Mouse (Mus musculus) neural tube, embryonic 15.5 days (tissue): ENCODE results near the gene Tbc1d22a. TPM values are rescaled to one million over a fixed set of nuclear protein-coding genes. Genes with fewer than 3 reads are reported as not detected.

Experiments used
- ATAC-seq: fragments of 200-750 bp; cut with Nextera tagmentation; 2 replicates; pipeline ENCODE4 v1.8.0; 2017; ENCODE audit warnings: mild to moderate bottlenecking, moderate TSS enrichment, moderate library complexity; ENCODE audit not compliant: low FRiP score
- H3K27ac ChIP-seq: fragments of 300-500 bp; sonication (generic); replicated peaks from 2 replicates; pipeline ENCODE4 v1.5.1; 2015; ENCODE audit warnings: mild to moderate bottlenecking, inconsistent platforms
- H3K27me3 ChIP-seq: fragments of 300-500 bp; sonication (generic); replicated peaks from 2 replicates; pipeline ENCODE4 v1.6.1; 2015; ENCODE audit warnings: inconsistent platforms
- H3K36me3 ChIP-seq: fragments of 300-500 bp; sonication (generic); 2 replicates; pipeline ENCODE4 v1.6.1; 2015; ENCODE audit warnings: inconsistent platforms
- H3K4me1 ChIP-seq: fragments of 300-500 bp; sonication (generic); 2 replicates; pipeline ENCODE4 v1.6.1; 2015; ENCODE audit warnings: inconsistent platforms
- H3K4me2 ChIP-seq: fragments of 300-500 bp; sonication (generic); 2 replicates; pipeline ENCODE4 v1.6.1; 2015; ENCODE audit warnings: inconsistent platforms, mild to moderate bottlenecking, moderate library complexity
- H3K4me3 ChIP-seq: fragments of 300-500 bp; sonication (generic); replicated peaks from 2 replicates; pipeline ENCODE4 v1.5.1; 2015; ENCODE audit warnings: mild to moderate bottlenecking, inconsistent platforms
- H3K9ac ChIP-seq: fragments of 300-500 bp; sonication (generic); replicated peaks from 2 replicates; pipeline ENCODE4 v1.6.1; 2015; ENCODE audit warnings: mild to moderate bottlenecking, inconsistent platforms
- H3K9me3 ChIP-seq: fragments of 300-500 bp; sonication (generic); replicated peaks from 2 replicates; pipeline ENCODE4 v1.6.1; 2016; ENCODE audit warnings: inconsistent platforms
- WGBS: fragments of 180-500 bp; shearing (Covaris S2); methylation state at CpG from one replicate; pipeline ENCODE4 v1.1.7; 2015; ENCODE audit warnings: mixed read lengths; 5-methylcytosine and 5-hydroxymethylcytosine counted together
- polyA plus RNA-seq: library from polyadenylated mRNA; unstranded; fragments of >200 nt; fragmentation: Nextera tagmentation; extraction: Ambion mirVana; gene quantifications from 2 replicates; pipeline ENCODE4 v1.2.1, GENCODE M21; 2015

The Tbc1d22a gene
- polyA plus RNA-seq, 1 experiment from 2014 or later = 11.0 TPM

- no peaks in the 10 kb centered on the region for H3K36me3 ChIP-seq
- H3K27ac ChIP-seq = no peak overlapping the region
- WGBS = 89% methylated on average over 8 of the region's 8 CpGs
- H3K27me3 ChIP-seq = no peaks in the 10 kb centered on the region
- H3K9ac ChIP-seq = no peak overlapping the region
- H3K9me3 ChIP-seq = no peaks in the 10 kb centered on the region
- no peak overlapping the region for H3K4me2 ChIP-seq
- no peak; the same call in 1 of the 2 replicates for ATAC-seq
- H3K4me3 ChIP-seq = no peak overlapping the region
- peaks cover 11% of the 10 kb centered on the region; the same call in 1 of the 2 replicates for H3K4me1 ChIP-seq
These were observed 14.8 kb downstream of the Tbc1d22a start for GRCm38 (mm10) chr15:86229088-86229487.

- H3K4me1 ChIP-seq = peaks cover 11% of the 10 kb centered on the region; the same call in 1 of the 2 replicates
- no peaks in the 10 kb centered on the region for H3K9me3 ChIP-seq
- H3K27ac ChIP-seq = no peak overlapping the region
- H3K9ac ChIP-seq = no peak overlapping the region
- no peak overlapping the region for H3K4me3 ChIP-seq
- no peak for ATAC-seq
- no peak overlapping the region for H3K4me2 ChIP-seq
- WGBS = 83% methylated on average over 11 of the region's 11 CpGs
- H3K27me3 ChIP-seq = no peaks in the 10 kb centered on the region
- no peaks in the 10 kb centered on the region for H3K36me3 ChIP-seq
These were observed 15.4 kb downstream of the Tbc1d22a start for GRCm38 (mm10) chr15:86229623-86230022.

GRCm38 (mm10) chr15:86231170-86231569 lies 16.9 kb downstream of the Tbc1d22a start:
- no peak for ATAC-seq
- WGBS = 94% methylated on average over 1 of the region's 1 CpGs
- no peak overlapping the region for H3K4me2 ChIP-seq
- no peak overlapping the region for H3K4me3 ChIP-seq
- no peaks in the 10 kb centered on the region for H3K27me3 ChIP-seq
- H3K27ac ChIP-seq = no peak overlapping the region
- peaks cover 8% of the 10 kb centered on the region; the same call in 1 of the 2 replicates for H3K36me3 ChIP-seq
- no peak overlapping the region for H3K9ac ChIP-seq
- no peaks in the 10 kb centered on the region for H3K9me3 ChIP-seq
- peaks cover 11% of the 10 kb centered on the region; the same call in 1 of the 2 replicates for H3K4me1 ChIP-seq

- Histone ChIP-seq H3K27me3 (no peaks in the 10 kb centered on the region), H3K4me1 (peaks cover 11% of the 10 kb centered on the region; the same call in 1 of the 2 replicates), H3K4me3 (no peak overlapping the region), H3K9me3 (no peaks in the 10 kb centered on the region), H3K27ac (no peak overlapping the region), H3K4me2 (no peak overlapping the region), H3K36me3 (peaks cover 8% of the 10 kb centered on the region; the same call in 1 of the 2 replicates), H3K9ac (no peak overlapping the region)
- ATAC-seq = no peak
- 48% methylated on average over 7 of the region's 7 CpGs for WGBS
These were observed 17.7 kb downstream of the Tbc1d22a start for GRCm38 (mm10) chr15:86231831-86232512.

GRCm38 (mm10) chr15:86234001-86234400 lies 19.7 kb downstream of the Tbc1d22a start:
- Histone ChIP-seq H3K9ac (no peak overlapping the region), H3K9me3 (no peaks in the 10 kb centered on the region), H3K36me3 (peaks cover 8% of the 10 kb centered on the region; the same call in 1 of the 2 replicates), H3K27ac (no peak overlapping the region), H3K4me1 (peaks cover 11% of the 10 kb centered on the region; the same call in 1 of the 2 replicates), H3K27me3 (no peaks in the 10 kb centered on the region), H3K4me3 (no peak overlapping the region), H3K4me2 (no peak overlapping the region)
- 86% methylated on average over 5 of the region's 5 CpGs for WGBS
- ATAC-seq = no peak

- 89% methylated on average over 22 of the region's 22 CpGs for WGBS
- H3K27ac ChIP-seq = no peak overlapping the region
- H3K36me3 ChIP-seq = peaks cover 8% of the 10 kb centered on the region; the same call in 1 of the 2 replicates
- H3K27me3 ChIP-seq = no peaks in the 10 kb centered on the region
- H3K9me3 ChIP-seq = no peaks in the 10 kb centered on the region
- no peak overlapping the region for H3K9ac ChIP-seq
- ATAC-seq = no peak
- H3K4me3 ChIP-seq = no peak overlapping the region
- peaks cover 11% of the 10 kb centered on the region; the same call in 1 of the 2 replicates for H3K4me1 ChIP-seq
- H3K4me2 ChIP-seq = no peak overlapping the region
These were observed 20.5 kb downstream of the Tbc1d22a start for GRCm38 (mm10) chr15:86234517-86235441.

GRCm38 (mm10) chr15:86236252-86236651 lies 22.0 kb downstream of the Tbc1d22a start:
- Histone ChIP-seq H3K36me3 (peaks cover 13% of the 10 kb centered on the region; the same call in 1 of the 2 replicates), H3K27ac (no peak overlapping the region), H3K4me1 (peaks cover 11% of the 10 kb centered on the region; the same call in 1 of the 2 replicates), H3K4me2 (no peak overlapping the region), H3K9ac (no peak overlapping the region), H3K27me3 (no peaks in the 10 kb centered on the region), H3K9me3 (no peaks in the 10 kb centered on the region), H3K4me3 (no peak overlapping the region)
- no peak for ATAC-seq
- 35% methylated on average over 4 of the region's 4 CpGs for WGBS

GRCm38 (mm10) chr15:86238076-86238475 lies 23.8 kb downstream of the Tbc1d22a start:
- WGBS = 94% methylated on average over 3 of the region's 3 CpGs
- no peaks in the 10 kb centered on the region for H3K27me3 ChIP-seq
- H3K9ac ChIP-seq = no peak overlapping the region
- H3K4me2 ChIP-seq = no peak overlapping the region
- peaks cover 15% of the 10 kb centered on the region for H3K36me3 ChIP-seq
- ATAC-seq = no peak
- H3K4me3 ChIP-seq = no peak overlapping the region
- H3K27ac ChIP-seq = no peak overlapping the region
- no peaks in the 10 kb centered on the region for H3K9me3 ChIP-seq
- H3K4me1 ChIP-seq = 0 out of 2 replicates have a peak, but pooled peaks cover 2% of the 10 kb centered on the region

GRCm38 (mm10) chr15:86239068-86239467 lies 24.8 kb downstream of the Tbc1d22a start:
- WGBS = 92% methylated on average over 6 of the region's 6 CpGs
- Histone ChIP-seq H3K4me3 (no peak overlapping the region), H3K9me3 (no peaks in the 10 kb centered on the region), H3K27me3 (no peaks in the 10 kb centered on the region), H3K36me3 (peaks cover 15% of the 10 kb centered on the region), H3K4me2 (no peak overlapping the region), H3K27ac (no peak overlapping the region), H3K9ac (no peak overlapping the region), H3K4me1 (0 out of 2 replicates have a peak, but pooled peaks cover 2% of the 10 kb centered on the region)
- ATAC-seq = no peak

- H3K27me3 ChIP-seq = no peaks in the 10 kb centered on the region
- H3K4me3 ChIP-seq = no peak overlapping the region
- H3K27ac ChIP-seq = no peak overlapping the region
- no peaks in the 10 kb centered on the region for H3K9me3 ChIP-seq
- no peak overlapping the region for H3K9ac ChIP-seq
- no peak for ATAC-seq
- 32% methylated on average over 10 of the region's 10 CpGs for WGBS
- peaks cover 15% of the 10 kb centered on the region for H3K36me3 ChIP-seq
- no peak overlapping the region for H3K4me2 ChIP-seq
- 0 out of 2 replicates have a peak, but pooled peaks cover 2% of the 10 kb centered on the region for H3K4me1 ChIP-seq
These were observed 25.5 kb downstream of the Tbc1d22a start for GRCm38 (mm10) chr15:86239801-86240200.

GRCm38 (mm10) chr15:86243708-86244107 lies 29.4 kb downstream of the Tbc1d22a start:
- no peak for ATAC-seq
- H3K9ac ChIP-seq = no peak overlapping the region
- whole genome bisulfite sequencing = 41% methylated on average over 8 of the region's 8 CpGs
- peaks cover 14% of the 10 kb centered on the region for H3K36me3 ChIP-seq
- H3K27ac ChIP-seq = no peak overlapping the region
- H3K27me3 ChIP-seq = no peaks in the 10 kb centered on the region
- 0 out of 2 replicates have a peak, but pooled peaks cover 2% of the 10 kb centered on the region for H3K4me1 ChIP-seq
- H3K4me2 ChIP-seq = no peak overlapping the region
- no peaks in the 10 kb centered on the region for H3K9me3 ChIP-seq
- H3K4me3 ChIP-seq = no peak overlapping the region
